Mouse (Mus musculus): ENCODE measurements around the gene Rbfox2.

The Rbfox2 gene

GRCm38 (mm10) chr15:77234296-77234695 is 72.5 kb downstream of the Rbfox2 start:
- DNase-seq (ENCODE audit: low spot score) = no peak

- no peak for DNase-seq (ENCODE audit: low spot score)
These were observed 76.7 kb downstream of the Rbfox2 start for GRCm38 (mm10) chr15:77230144-77230543.

DNA sequence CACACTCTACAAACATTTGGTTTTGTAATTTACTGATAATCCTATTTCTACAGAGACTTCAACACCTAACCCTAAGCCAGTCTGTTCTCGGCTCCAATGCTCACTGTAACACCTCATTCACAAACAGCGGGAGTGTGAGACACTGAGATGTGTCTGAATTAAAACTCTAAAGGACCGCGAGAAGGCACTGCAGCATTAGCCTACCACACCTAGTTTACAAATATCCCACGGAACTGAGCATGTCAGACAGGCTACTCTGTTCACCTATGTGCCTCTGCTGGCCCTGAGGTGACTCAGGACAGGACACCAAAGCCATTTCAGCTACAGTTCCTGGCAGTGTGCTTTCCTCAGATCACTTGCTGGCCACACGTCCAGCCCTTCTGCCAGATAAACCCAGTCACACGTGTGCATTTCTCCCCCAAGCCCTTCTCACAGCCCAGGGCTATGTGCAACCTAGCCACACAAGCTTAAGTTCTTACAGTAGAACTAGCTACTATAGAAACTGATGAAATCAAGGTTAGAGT is 79.9 kb downstream of the Rbfox2 start:
- DNase-seq (ENCODE audit: low spot score) = no peak

GRCm38 (mm10) chr15:77225858-77226257 is 80.9 kb downstream of the Rbfox2 start:
- DNase-seq (ENCODE audit: low spot score) = no peak

DNA sequence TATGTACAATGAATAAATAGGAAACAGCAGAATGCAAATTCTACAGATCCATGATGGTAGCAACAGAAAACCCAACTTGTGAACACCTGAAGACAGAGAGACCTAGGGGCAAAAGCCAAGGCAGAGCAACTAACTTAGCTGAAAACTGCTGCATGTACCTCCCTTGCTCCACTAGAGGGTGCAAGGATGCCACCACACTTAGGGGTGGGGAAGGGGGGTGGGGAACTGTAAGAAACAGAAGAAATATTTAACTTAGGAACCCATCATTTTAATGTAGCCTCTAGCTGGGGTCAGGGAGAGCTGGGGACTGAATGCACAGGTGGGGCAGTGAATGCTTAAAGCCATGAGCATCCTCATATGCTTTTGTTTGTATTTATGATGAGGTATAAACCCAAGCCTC is 81.5 kb downstream of the Rbfox2 start:
- DNase-seq (ENCODE audit: low spot score) = no peak

GRCm38 (mm10) chr15:77220833-77221232 is 86.0 kb downstream of the Rbfox2 start:
- DNase-seq (ENCODE audit: low spot score) = no peak

GRCm38 (mm10) chr15:77220137-77220536 is 86.7 kb downstream of the Rbfox2 start:
- DNase-seq (ENCODE audit: low spot score) = peak; percentile 75

GRCm38 (mm10) chr15:77219571-77219970 is 87.2 kb downstream of the Rbfox2 start:
- no peak for DNase-seq (ENCODE audit: low spot score)

- DNase-seq (ENCODE audit: low spot score) = no peak
These were observed 88.8 kb downstream of the Rbfox2 start for GRCm38 (mm10) chr15:77218007-77218406.

GRCm38 (mm10) chr15:77217523-77217922 is 89.3 kb downstream of the Rbfox2 start:
- no peak for DNase-seq (ENCODE audit: low spot score)

DNA sequence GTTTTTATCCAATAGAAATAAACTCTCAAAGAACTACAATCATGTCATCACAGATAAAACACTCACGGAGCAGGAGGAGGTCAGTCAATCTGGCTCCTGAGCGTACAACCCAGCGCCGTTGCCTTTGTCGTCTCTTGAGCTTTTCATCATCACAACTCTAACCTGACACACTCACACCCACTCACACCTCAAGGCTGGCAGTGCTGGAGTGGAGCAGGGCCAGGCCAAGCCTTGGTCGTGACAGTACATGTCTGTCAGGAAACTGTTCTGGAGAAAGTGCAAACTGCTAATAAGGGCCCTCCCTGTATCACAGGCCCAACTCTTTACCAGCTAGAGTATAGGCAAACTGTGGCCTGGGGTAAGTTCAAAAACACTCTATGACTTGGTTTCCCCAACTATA is 90.1 kb downstream of the Rbfox2 start:
- no peak for DNase-seq (ENCODE audit: low spot score)

- no peak for DNase-seq (ENCODE audit: low spot score)
These were observed 91.5 kb downstream of the Rbfox2 start for GRCm38 (mm10) chr15:77215178-77215800.

DNA sequence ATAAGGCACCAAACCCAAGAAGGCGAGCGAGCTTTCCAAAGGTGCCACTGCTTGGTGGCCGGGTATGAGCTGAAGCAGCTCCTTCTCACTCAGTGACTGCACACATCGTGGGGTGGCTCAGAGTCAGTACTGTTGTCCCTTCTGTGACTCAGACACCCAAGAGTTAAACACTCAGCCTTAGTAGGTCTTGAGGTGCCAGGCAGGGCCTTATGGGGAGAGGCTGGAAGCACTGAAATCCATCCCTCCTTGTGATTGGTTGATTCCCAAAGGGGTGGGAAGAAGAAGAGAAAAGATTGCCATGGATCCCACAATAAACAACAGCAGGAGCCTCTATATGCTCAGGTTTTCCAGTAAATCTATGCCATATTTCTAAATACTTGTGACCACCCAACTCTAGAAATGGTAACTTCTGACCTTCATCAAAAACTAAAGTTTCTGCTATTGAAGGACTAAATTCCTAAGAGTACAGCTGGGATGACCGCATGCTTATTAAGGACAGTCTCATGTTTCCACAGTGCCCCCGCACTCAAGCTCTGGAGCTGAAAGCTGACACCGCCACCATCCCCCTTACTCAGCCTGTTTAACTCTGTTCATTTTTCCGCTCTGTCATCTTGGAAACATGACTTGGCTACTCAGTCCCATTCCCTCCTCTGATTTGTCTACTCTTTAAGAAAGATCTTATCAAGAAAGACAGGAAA is 92.2 kb downstream of the Rbfox2 start:
- DNase-seq (ENCODE audit: low spot score) = peak; percentile 54

DNA sequence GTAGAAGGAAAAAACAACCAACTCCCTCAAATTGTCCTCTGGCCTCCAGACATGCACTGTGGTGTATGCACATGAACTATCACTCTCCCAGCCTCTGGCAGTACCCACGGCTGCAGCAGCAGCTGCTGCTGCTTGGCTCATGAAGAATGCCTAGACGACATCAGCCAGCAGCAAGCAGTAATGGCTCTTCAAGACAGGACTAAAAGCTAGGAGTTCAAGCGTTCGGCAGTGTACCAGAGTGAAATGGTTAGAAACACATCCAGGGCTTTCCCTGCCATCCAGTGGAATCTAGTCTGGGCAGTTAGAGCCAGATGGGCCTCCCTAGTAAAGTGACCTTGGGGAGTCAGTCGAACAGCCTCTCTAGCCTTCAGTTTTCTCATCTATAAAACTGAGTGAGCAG is 93.0 kb downstream of the Rbfox2 start:
- DNase-seq (ENCODE audit: low spot score) = no peak

DNA sequence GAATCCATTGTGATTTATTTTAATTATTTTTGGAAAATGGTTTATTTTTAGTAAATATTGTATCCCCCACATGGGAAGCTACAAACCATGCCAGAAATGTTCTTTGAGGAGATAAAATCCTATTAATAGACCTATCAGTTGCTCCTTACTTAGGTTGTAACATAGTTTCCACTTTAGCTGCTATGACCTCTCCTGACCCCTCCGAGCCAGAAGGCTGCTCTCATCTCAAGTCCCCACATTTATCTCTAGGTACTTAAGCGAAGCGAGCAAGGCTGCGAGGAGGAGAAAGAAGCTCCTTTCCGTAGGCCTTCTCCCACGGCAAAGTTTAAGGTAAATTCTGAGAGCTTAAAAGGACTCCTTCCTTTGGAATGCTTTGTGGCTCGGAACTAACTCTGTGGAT is 94.0 kb downstream of the Rbfox2 start:
- peak; percentile 41 for DNase-seq (ENCODE audit: low spot score)

DNA sequence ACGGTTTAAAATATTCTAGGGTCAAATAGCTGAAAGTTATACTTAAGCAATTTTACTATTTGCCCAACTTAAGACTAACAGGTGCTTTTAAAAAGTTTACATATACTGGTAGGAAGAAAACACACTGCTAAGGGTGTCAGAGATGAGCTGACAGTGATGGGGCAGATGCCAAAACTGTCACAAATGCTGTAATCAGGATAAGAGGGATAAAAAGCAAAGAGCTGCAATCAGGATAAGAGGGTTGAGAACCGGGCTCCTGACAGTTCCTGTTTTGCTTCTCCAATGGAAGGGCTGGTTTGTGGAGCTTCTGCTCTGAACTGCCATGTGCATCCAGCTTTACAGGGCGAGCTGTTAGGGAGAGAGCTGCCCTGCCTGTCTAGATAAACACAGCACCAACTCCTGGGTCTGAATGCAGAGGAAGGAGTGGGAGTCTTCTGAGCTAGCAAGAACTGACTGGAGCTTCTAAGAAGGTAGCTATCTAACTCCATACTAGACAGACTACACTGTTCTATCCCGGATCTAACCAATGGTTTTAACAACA is 94.5 kb downstream of the Rbfox2 start:
- DNase-seq (ENCODE audit: low spot score) = no peak

DNA sequence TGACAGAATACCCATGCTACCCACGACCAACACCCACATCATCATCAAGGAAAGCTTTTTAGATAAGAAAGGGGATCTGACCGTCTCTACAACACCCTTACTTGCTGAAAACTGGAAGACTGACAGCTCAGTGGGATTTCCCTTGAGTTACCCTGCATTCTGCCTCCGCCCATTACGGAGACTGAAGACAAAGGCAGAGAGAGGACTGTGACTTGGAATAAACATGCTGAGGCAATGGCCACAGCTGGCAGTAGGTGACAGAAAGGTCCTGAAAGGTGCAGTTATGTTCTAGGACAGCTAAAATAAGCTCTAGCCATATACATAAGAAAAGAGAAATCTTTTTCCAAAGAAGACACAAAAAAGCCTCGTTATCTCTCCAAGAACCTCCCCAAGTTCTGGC is 99.8 kb downstream of the Rbfox2 start:
- no peak for DNase-seq (ENCODE audit: low spot score)

DNA sequence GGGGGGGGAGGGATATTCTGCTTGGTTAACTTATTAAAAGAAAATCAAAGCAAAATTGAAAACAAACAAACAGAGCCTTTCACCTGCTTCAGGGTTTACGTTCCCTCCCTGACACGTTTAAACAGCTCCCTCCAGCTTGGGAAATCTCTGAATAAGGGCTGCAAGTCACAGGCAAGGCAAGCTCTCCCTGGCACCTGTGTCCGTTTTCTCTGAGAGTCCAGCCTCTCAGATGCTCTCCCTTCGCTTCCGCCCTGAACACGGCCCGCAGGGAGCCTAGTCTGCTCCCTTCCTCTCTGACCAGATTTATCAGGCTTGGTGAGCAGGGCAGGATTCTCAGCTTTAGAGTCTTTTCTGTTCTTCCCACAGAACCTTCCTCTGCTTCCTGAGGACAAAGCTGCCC is 101.9 kb downstream of the Rbfox2 start:
- no peak for DNase-seq (ENCODE audit: low spot score)

DNA sequence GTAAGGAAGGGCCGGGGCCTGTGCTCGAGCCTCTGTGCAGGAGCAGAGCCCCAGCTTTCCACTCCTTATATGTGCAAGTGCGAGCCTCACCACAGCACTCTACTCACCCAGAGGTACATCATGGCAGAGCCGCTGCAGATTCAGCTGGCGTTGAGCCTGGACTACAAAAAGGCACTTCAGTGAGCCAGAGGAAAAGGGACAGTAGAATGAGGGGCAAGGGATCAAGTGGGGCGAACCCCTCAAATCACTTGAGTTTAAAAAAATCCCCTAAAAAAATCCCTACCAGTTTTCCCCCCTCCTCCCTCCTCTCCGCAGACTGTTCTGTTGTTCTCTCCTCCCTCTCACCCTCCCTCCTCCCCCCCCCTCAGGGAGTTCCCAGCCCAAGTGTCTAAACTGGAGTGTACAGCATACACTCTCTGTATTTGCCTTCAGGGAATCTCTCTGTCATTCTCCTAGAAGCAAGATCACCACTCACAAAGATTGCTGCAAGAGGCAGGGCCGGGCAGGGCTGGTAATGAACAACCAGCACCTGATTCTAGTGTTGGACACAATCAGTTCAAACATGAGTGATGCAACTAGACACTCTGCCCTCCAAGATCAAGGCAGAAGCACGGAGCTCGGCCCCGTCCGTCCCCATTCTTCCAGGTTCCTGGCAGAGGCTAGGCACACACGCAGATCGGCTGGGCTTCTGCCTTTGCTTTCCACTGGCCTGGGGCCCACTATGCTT is 103.4 kb downstream of the Rbfox2 start:
- peak; percentile 88 for DNase-seq (ENCODE audit: low spot score)

- no peak for DNase-seq (ENCODE audit: low spot score)
These were observed 103.9 kb downstream of the Rbfox2 start for GRCm38 (mm10) chr15:77202881-77203254.

GRCm38 (mm10) chr15:77202223-77202622 is 104.6 kb downstream of the Rbfox2 start:
- peak; percentile 90 for DNase-seq (ENCODE audit: low spot score)

- peak; percentile 77 for DNase-seq (ENCODE audit: low spot score)
These were observed 110.0 kb downstream of the Rbfox2 start for GRCm38 (mm10) chr15:77196827-77197226.

- DNase-seq (ENCODE audit: low spot score) = no peak
These were observed 110.8 kb downstream of the Rbfox2 start for GRCm38 (mm10) chr15:77196001-77196400.
